Mouse (Mus musculus) myocyte (in vitro differentiated cells): Measurements from ENCODE around the gene Rhoh. TPM values are rescaled to one million over a fixed set of nuclear protein-coding genes. Genes with fewer than 3 reads are reported as not detected.

Experiments used
- H3K27me3 ChIP-seq: one replicate; pipeline ENCODE4 v1.6.1; 2011; ENCODE audit not compliant: control insufficient read depth, insufficient read depth, insufficient read length
- H3K36me3 ChIP-seq: one replicate; pipeline ENCODE4 v1.6.1; 2011; ENCODE audit not compliant: control insufficient read depth, insufficient read depth
- H3K4me2 ChIP-seq: one replicate; pipeline ENCODE4 v1.6.1; 2011; ENCODE audit warnings: low read depth, control low read depth
- H3K4me3 ChIP-seq: one replicate; pipeline ENCODE4 v1.5.1; 2011; ENCODE audit warnings: mild to moderate bottlenecking, control low read depth, moderate library complexity
- H3K79me2 ChIP-seq: one replicate; pipeline ENCODE4 v1.6.1; 2011; ENCODE audit not compliant: control insufficient read depth, insufficient read depth
- H3ac ChIP-seq: one replicate; pipeline ENCODE4 v1.6.1; 2011; ENCODE audit not compliant: control insufficient read depth, insufficient read length
- CEBPB ChIP-seq: IDR thresholded peaks from 2 replicates; pipeline ENCODE4 v1.6.1; 2011; ENCODE audit warnings: mild to moderate bottlenecking, moderate library complexity; ENCODE audit not compliant: poor library complexity, insufficient read depth, severe bottlenecking
- E2F4 ChIP-seq: IDR thresholded peaks from one replicate; pipeline ENCODE4 v1.6.1; 2011; ENCODE audit warnings: mild to moderate bottlenecking, control low read depth, moderate library complexity; ENCODE audit not compliant: insufficient read depth
- MAX ChIP-seq: IDR thresholded peaks from one replicate; pipeline ENCODE4 v1.6.1; 2011; ENCODE audit warnings: low read depth, mild to moderate bottlenecking, control low read depth
- MYOD1 ChIP-seq, 3 experiments: IDR thresholded peaks; one replicate each; pipeline ENCODE4 v1.6.1; 2011; ENCODE audit warnings: control low read depth in 2 of 3, low read depth in 2 of 3, mild to moderate bottlenecking in 2 of 3, moderate library complexity in 1 of 3; ENCODE audit not compliant: insufficient read length in 2 of 3, control insufficient read depth in 1 of 3
- MYOG ChIP-seq, 3 experiments: IDR thresholded peaks; one replicate each; pipeline ENCODE4 v1.6.1; 2011; ENCODE audit warnings: control low read depth in 2 of 3, low read depth in 2 of 3, mild to moderate bottlenecking in 2 of 3; ENCODE audit not compliant: insufficient read length in 2 of 3, control insufficient read depth in 1 of 3, insufficient read depth in 1 of 3
- POLR2A ChIP-seq: IDR thresholded peaks from one replicate; pipeline ENCODE4 v1.6.1; 2011; ENCODE audit warnings: low read depth, mild to moderate bottlenecking, control low read depth, moderate library complexity; ENCODE audit not compliant: insufficient read length
- POLR2AphosphoS2 ChIP-seq: IDR thresholded peaks from one replicate; pipeline ENCODE4 v1.6.1; 2011; ENCODE audit warnings: low read depth, control low read depth; ENCODE audit not compliant: insufficient read length
- REST ChIP-seq: IDR thresholded peaks from one replicate; pipeline ENCODE4 v1.6.1; 2011; ENCODE audit warnings: mild to moderate bottlenecking, control low read depth, moderate library complexity; ENCODE audit not compliant: insufficient read depth, insufficient read length
- SRF ChIP-seq: IDR thresholded peaks from one replicate; pipeline ENCODE4 v1.6.1; 2011; ENCODE audit warnings: low read depth; ENCODE audit not compliant: control insufficient read depth, insufficient read length
- TCF12 ChIP-seq: IDR thresholded peaks from one replicate; pipeline ENCODE4 v1.6.1; 2011; ENCODE audit warnings: mild to moderate bottlenecking, control low read depth; ENCODE audit not compliant: poor library complexity, insufficient read depth, severe bottlenecking
- TCF3 ChIP-seq: IDR thresholded peaks from one replicate; pipeline ENCODE4 v1.6.1; 2011; ENCODE audit warnings: low read depth, control low read depth; ENCODE audit not compliant: insufficient read length
- USF1 ChIP-seq: IDR thresholded peaks from one replicate; pipeline ENCODE4 v1.6.1; 2011; ENCODE audit warnings: low read depth, mild to moderate bottlenecking, control low read depth, moderate library complexity
- polyA plus RNA-seq: library from polyadenylated mRNA; unstranded; fragments of >200 nt; fragmentation: generic; extraction: Trizol; gene quantifications from one replicate; pipeline ENCODE4 v1.2.1, GENCODE M21; 2012; ENCODE audit warnings: missing spikeins

Gene Rhoh
- polyA plus RNA-seq, 1 experiment = 0.28 TPM

DNA sequence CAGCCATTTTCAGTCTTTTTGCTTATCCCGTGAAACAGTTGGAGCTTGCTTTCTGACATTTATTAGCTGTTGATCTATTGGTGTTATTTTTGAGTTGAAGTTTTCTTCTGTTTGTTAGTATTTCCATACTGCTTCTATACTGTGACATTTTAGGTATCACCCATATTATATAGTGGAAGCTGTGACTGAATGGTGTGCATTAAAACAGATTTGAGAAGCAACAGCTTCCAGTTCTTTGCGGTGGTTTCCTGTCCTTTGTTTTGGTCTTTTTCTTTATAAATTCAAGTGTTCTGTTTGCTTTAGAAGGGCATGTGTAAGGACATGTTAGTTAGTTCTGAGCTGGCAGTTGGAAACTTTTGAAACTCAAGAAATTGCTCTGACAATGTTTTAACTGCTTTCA is 32.0 kb upstream of the Rhoh start:
- Histone ChIP-seq H3K36me3 (peaks cover 8% of the 10 kb centered on the region), H3K4me3 (no peak overlapping the region), H3K4me2 (no peak overlapping the region), H3K79me2 (no peaks in the 10 kb centered on the region), H3K27me3 (no peaks in the 10 kb centered on the region), H3ac (no peak overlapping the region)
- TF ChIP-seq POLR2A (no peak), MAX (no peak), POLR2AphosphoS2 (no peak), USF1 (no peak), TCF3 (no peak), MYOD1 (IDR thresholded peaks at IDR 0.05; ENCODE audit: control insufficient read depth in 1 of 3, insufficient read length in 2 of 3, low read depth in 2 of 3) (no peak), MYOG (IDR thresholded peaks at IDR 0.05; ENCODE audit: control insufficient read depth in 1 of 3, insufficient read depth in 1 of 3, insufficient read length in 2 of 3, low read depth in 2 of 3) (no peak), E2F4 (no peak), CEBPB (no peak), SRF (no peak), TCF12 (no peak), REST (no peak)

GRCm38 (mm10) chr5:65831917-65832618 is 28.9 kb upstream of the Rhoh start:
- Histone ChIP-seq H3K27me3 (no peaks in the 10 kb centered on the region), H3K79me2 (no peaks in the 10 kb centered on the region), H3ac (no peak overlapping the region), H3K4me3 (no peak overlapping the region), H3K36me3 (peaks cover 4% of the 10 kb centered on the region), H3K4me2 (no peak overlapping the region)
- no peak for TF ChIP-seq MAX
- no peak for TF ChIP-seq E2F4
- TF ChIP-seq REST = no peak

DNA sequence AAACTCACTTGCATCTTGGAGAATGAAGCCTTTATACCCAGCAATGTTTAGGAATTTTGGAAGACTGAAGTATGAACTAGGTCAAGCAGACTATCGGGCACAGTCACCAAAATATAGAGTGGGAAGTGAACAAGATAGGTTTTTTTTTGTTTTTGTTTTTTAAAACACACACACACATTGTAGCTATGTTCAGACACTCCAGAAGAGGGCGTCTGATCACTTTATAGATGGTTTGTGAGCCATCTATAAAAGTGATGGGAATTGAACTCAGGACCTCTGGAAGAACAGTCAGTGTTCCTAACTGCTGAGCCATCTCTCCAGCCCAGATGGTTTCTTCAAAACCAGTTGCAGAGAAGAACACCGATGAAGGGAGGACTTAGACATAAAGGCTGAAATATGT is 27.9 kb upstream of the Rhoh start:
- no peak overlapping the region for H3K4me2 ChIP-seq
- TF ChIP-seq POLR2A = no peak
- no peak for TF ChIP-seq CEBPB
- TF ChIP-seq MYOD1 (IDR thresholded peaks at IDR 0.05; ENCODE audit: control insufficient read depth in 1 of 3, insufficient read length in 2 of 3, low read depth in 2 of 3) = no peak
- TF ChIP-seq MAX = no peak
- no peak for TF ChIP-seq MYOG (IDR thresholded peaks at IDR 0.05; ENCODE audit: control insufficient read depth in 1 of 3, insufficient read depth in 1 of 3, insufficient read length in 2 of 3, low read depth in 2 of 3)
- no peak for TF ChIP-seq POLR2AphosphoS2
- no peak for TF ChIP-seq USF1
- TF ChIP-seq TCF12 = no peak
- TF ChIP-seq SRF = no peak
- no peak for TF ChIP-seq E2F4
- TF ChIP-seq TCF3 = no peak
- no peak for TF ChIP-seq REST

GRCm38 (mm10) chr5:65833766-65834498 is 27.1 kb upstream of the Rhoh start:
- Histone ChIP-seq H3K4me3 (no peak overlapping the region), H3K79me2 (no peaks in the 10 kb centered on the region), H3K27me3 (no peaks in the 10 kb centered on the region), H3ac (no peak overlapping the region), H3K36me3 (no peaks in the 10 kb centered on the region), H3K4me2 (no peak overlapping the region)
- TF ChIP-seq MYOG (IDR thresholded peaks at IDR 0.05; ENCODE audit: control insufficient read depth in 1 of 3, insufficient read depth in 1 of 3, insufficient read length in 2 of 3, low read depth in 2 of 3) (no peak), TCF12 (no peak), REST (no peak), POLR2AphosphoS2 (no peak), E2F4 (no peak), MYOD1 (IDR thresholded peaks at IDR 0.05; ENCODE audit: control insufficient read depth in 1 of 3, insufficient read length in 2 of 3, low read depth in 2 of 3) (no peak), MAX (no peak), SRF (no peak), TCF3 (no peak), CEBPB (no peak), POLR2A (no peak)

More for the DNA sequence above, 27.9 kb upstream of the Rhoh start:
- no peak overlapping the region for H3K4me3 ChIP-seq
- no peaks in the 10 kb centered on the region for H3K79me2 ChIP-seq
- H3K36me3 ChIP-seq = no peaks in the 10 kb centered on the region
- no peak overlapping the region for H3ac ChIP-seq
- no peaks in the 10 kb centered on the region for H3K27me3 ChIP-seq

- H3K4me3 ChIP-seq = no peak overlapping the region
- H3K27me3 ChIP-seq = no peaks in the 10 kb centered on the region
- TF ChIP-seq POLR2AphosphoS2 (no peak), MYOD1 (IDR thresholded peaks at IDR 0.05; ENCODE audit: control insufficient read depth in 1 of 3, insufficient read length in 2 of 3, low read depth in 2 of 3) (no peak), SRF (no peak)
- no peak overlapping the region for H3ac ChIP-seq
- H3K79me2 ChIP-seq = no peaks in the 10 kb centered on the region
- H3K4me2 ChIP-seq = no peak overlapping the region
- no peaks in the 10 kb centered on the region for H3K36me3 ChIP-seq
These were observed 23.0 kb upstream of the Rhoh start for GRCm38 (mm10) chr5:65838053-65838452.
